Mouse (Mus musculus) ovary, adult 2 months (tissue): ENCODE measurements around the gene Rbm34. TPM values are rescaled to one million over a fixed set of nuclear protein-coding genes. Genes with fewer than 3 reads are reported as not detected.

Source experiments
- polyA plus RNA-seq: library from polyadenylated mRNA; depleted of rRNA; stranded (reverse); fragments of >200 nt; gene quantifications from 2 replicates; pipeline ENCODE4 v1.2.3, GENCODE M21; 2012; rRNA removed

Rbm34 gene
- polyA plus RNA-seq: 2.1 and 5.1 TPM in 2 replicates

GRCm38 (mm10) chr8:126970579-126971313, at the start of gene Rbm34:
Rbm34 (minus strand) TSS chr8:126971071.

GRCm38 (mm10) chr8:126945730-126946163, 25.1 kb downstream of the Rbm34 start, which contains the start of gene Tomm20:
Tomm20 (minus strand) TSS chr8:126945844.

Other genes with a start within 250 kb of the Rbm34 start
- gene Tomm20, start 25.2 kb downstream of the Rbm34 start, polyA plus RNA-seq: 364 and 1,922 TPM in 2 replicates
- 76.0 and 85.5 TPM in 2 replicates for gene Pard3, start 92.8 kb upstream of the Rbm34 start, polyA plus RNA-seq